Mouse (Mus musculus): ENCODE results near the gene Wnt10a. TPM values are rescaled to one million over a fixed set of nuclear protein-coding genes. Genes with fewer than 3 reads are reported as not detected.

The Wnt10a gene
- polyA plus RNA-seq, 1 experiment from 2014 or later, result 1.8 TPM

DNA sequence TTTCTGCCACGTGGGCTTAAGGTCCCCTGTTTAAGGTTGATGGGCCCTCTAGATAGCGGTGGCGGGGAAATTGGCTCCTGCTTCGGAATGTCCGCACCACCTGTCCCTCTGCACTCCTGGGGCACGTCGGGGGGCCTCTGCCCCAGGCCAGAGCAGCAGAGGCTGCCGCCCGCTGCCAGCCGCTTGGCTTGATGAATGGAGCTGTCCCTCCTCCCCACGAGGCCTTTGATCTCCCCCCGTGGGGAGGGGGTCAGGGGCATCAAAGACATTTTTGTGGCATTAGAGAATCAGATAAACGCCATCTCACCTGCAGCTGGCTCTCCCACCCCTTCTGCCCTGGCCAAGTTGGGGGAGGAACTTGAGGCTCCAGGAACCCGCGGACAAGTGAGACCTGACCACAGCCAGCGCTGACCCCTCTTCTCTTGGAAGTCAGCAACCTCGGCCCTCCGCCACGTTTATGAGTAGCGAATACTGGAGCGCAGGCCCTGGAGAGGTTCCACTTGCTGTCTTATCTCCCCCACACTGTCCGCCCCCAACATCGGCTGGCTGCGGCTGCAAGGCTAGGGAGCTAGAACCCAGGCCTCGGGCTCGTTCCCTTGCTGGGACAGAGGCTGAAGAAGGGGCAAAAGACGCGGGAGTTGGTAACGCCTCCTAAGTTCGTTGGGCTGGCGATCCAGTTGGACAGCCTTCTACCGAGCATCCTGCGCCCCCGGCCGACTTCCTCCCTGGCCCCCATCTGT is 20.4 kb upstream of the Wnt10a start:
- Histone ChIP-seq H3K9ac (replicated peaks) (peak overlapping the region; percentile 49; the same call in 1 of the 2 replicates), H3K36me3 (no peaks in the 10 kb centered on the region), H3K4me1 (peaks cover 28% of the 10 kb centered on the region), H3K4me3 (peak overlapping the region; percentile 51), H3K27me3 (peaks cover 92% of the 10 kb centered on the region), H3K9me3 (no peaks in the 10 kb centered on the region), H3K27ac (replicated peaks) (no peak overlapping the region), H3K4me2 (replicated peaks) (peak overlapping the region; percentile 94)
- WGBS, result 2% methylated on average over 35 of the region's 35 CpGs
- no peak for ATAC-seq (ENCODE audit: low FRiP score, low read depth)

DNA sequence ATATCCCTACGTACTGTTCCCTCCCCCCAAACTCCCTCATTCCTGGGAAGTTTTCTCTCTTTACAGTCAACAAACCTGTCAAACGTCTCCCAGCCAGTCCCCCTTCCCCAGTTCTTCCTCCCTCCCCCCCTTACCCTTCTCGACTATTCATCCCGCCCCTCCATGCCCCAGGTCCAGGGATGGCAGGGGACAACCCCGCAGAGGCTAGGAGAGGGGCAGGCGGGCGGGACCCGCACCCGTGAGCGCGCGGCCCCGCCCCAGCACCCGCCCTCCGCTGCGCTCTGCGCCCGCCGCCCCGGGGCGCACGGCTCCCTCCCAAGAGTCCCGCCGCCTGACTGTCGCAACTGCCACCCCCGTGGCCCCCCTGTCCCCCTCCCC is 19.9 kb upstream of the Wnt10a start:
- peak overlapping the region; percentile 94 for H3K4me2 ChIP-seq (replicated peaks)
- peak overlapping the region; percentile 49 for H3K9ac ChIP-seq (replicated peaks)
- no peaks in the 10 kb centered on the region for H3K36me3 ChIP-seq
- H3K4me3 ChIP-seq, result peak overlapping the region; percentile 51
- under 1% methylated on average over 18 of the region's 26 CpGs for WGBS
- peaks cover 97% of the 10 kb centered on the region for H3K27me3 ChIP-seq
- no peaks in the 10 kb centered on the region for H3K9me3 ChIP-seq
- H3K4me1 ChIP-seq, result peaks cover 28% of the 10 kb centered on the region
- H3K27ac ChIP-seq (replicated peaks), result no peak overlapping the region
- ATAC-seq (ENCODE audit: low FRiP score, low read depth), result peak; percentile 36; the same call in 1 of the 2 replicates

DNA sequence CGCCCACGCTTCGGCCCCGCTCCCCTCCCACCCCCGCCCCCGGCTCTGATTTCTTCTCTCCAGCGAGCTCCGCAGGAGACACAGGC is 19.6 kb upstream of the Wnt10a start, which contains the start of gene Wnt6:
Wnt6 (plus strand) TSS at position 48 of the 86 bp plus-strand sequence.
- Histone ChIP-seq H3K9me3 (no peaks in the 10 kb centered on the region), H3K27me3 (peaks cover 99% of the 10 kb centered on the region), H3K36me3 (no peaks in the 10 kb centered on the region), H3K4me3 (peak within 1 kb of the TSS; percentile 51), H3K27ac (replicated peaks) (no peak within 1 kb of the TSS), H3K4me2 (replicated peaks) (peak within 1 kb of the TSS; percentile 94), H3K9ac (replicated peaks) (peak within 1 kb of the TSS; percentile 49), H3K4me1 (peaks cover 28% of the 10 kb centered on the region)
- 5% methylated on average over 4 of the region's 8 CpGs for WGBS
- ATAC-seq (ENCODE audit: low FRiP score, low read depth), result no peak

DNA sequence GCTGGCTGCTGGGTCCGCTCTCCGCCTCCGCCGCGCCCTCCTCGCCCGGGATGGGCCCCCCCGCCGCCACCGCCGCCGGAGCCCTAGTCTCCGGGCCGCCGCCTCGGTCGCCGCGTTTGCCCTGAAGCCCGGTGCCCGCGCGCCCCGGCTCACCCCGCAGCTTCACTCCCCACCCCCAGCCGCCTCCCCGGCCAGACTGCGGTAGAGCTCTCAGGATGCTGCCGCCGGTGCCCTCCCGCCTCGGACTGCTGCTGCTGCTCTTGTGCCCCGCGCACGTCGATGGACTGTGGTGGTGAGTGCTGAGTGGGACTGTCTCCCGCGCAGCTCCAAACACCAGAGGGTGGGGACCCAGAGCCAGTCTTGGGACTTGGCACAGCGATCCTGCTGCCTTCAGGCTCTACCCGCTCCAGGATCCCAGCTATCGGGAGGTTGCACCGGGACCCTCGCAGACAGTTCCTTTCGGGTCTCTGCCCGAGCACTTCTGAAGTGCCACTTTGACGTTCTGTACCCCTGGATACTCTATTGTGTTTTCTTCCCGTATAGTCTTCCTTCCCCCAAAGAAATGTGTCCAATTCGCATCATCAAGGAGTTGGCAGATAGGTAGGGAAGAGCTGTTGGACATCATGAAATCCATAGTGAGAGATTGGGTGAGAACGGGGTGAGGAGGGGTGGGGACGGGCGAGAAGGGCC is 19.2 kb upstream of the Wnt10a start:
- no peak for ATAC-seq (ENCODE audit: low FRiP score, low read depth)

DNA sequence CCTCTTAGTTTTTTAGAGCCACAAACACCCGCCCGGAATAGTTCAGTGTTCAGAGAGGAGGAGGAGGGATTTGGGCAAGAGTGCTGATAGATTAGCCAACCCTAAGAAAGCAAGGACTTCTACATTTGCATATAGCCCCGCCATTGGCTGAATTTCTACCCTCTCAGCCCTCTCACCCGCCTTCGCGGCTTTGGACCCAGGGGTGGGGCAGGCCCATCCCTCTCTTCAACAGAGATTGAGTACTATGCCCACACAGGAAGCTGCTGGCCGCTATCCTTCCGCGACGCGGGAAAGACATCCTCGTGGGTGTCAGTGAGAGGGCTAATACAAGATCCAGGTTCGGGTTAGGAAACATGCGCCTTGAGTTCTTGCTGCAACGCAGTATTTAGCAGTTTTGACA is 18.2 kb upstream of the Wnt10a start:
- no peak overlapping the region for H3K9ac ChIP-seq (replicated peaks)
- peak overlapping the region; percentile 14 for H3K4me3 ChIP-seq
- H3K27ac ChIP-seq (replicated peaks), result no peak overlapping the region
- no peaks in the 10 kb centered on the region for H3K9me3 ChIP-seq
- no peaks in the 10 kb centered on the region for H3K36me3 ChIP-seq
- peak overlapping the region; percentile 94 for H3K4me2 ChIP-seq (replicated peaks)
- under 1% methylated on average over 15 of the region's 15 CpGs for WGBS
- peaks cover 28% of the 10 kb centered on the region for H3K4me1 ChIP-seq
- peak; percentile 89 for ATAC-seq (ENCODE audit: low FRiP score, low read depth)
- peaks cover 100% of the 10 kb centered on the region for H3K27me3 ChIP-seq

More for the DNA sequence above, 19.2 kb upstream of the Wnt10a start:
- Histone ChIP-seq H3K9ac (replicated peaks) (peak overlapping the region; percentile 49), H3K36me3 (no peaks in the 10 kb centered on the region), H3K4me3 (peak overlapping the region; percentile 51), H3K9me3 (no peaks in the 10 kb centered on the region), H3K4me2 (replicated peaks) (peak overlapping the region; percentile 94), H3K4me1 (peaks cover 28% of the 10 kb centered on the region), H3K27ac (replicated peaks) (no peak overlapping the region), H3K27me3 (peaks cover 99% of the 10 kb centered on the region)
- 1% methylated on average over 43 of the region's 51 CpGs for WGBS

DNA sequence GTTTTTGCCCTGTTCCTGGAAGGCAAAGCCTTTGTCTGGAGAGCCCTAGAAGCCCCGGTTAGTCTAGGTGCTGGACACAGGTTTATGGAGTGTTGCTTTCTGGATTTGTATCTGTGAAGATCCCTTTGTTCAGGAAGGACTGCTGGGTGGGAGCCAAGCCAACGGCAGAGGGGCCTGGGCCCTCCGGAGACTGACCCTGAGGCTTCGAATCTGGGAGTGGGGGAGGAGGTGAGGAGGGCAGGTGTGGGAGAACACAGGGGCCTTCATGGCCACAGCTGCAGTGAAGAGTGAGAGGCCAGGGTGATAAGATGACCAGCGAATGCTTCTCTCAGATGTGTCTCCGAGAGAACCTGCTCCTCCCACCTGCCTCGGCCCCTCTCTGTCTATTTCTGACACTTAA is 17.3 kb upstream of the Wnt10a start:
- Histone ChIP-seq H3K9ac (replicated peaks) (no peak overlapping the region), H3K27ac (replicated peaks) (no peak overlapping the region), H3K4me3 (no peak overlapping the region), H3K36me3 (no peaks in the 10 kb centered on the region), H3K27me3 (peaks cover 100% of the 10 kb centered on the region), H3K4me2 (replicated peaks) (no peak overlapping the region), H3K4me1 (peaks cover 28% of the 10 kb centered on the region), H3K9me3 (no peaks in the 10 kb centered on the region)
- ATAC-seq (ENCODE audit: low FRiP score, low read depth), result no peak
- 17% methylated on average over 7 of the region's 7 CpGs for WGBS

DNA sequence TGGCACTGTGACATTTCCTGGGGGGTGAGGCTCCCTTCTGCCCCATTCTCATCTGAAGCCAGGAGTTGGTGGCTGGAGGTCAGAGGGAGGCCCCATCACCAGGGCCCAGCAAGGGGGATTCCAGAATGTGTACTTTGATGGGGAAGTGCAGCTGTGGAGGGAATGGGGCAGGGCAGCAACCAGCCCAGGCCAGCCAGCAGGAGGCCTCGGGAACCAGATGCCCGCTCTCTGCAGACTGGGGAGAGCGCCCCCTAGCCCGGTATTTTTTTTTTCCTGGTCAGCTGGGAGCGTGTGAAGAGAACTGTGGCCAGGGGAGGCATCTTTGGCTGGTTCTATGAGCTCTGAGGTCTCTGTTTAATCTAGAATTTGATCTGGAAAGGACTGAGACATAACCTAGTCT is 15.5 kb upstream of the Wnt10a start:
- no peak overlapping the region for H3K27ac ChIP-seq (replicated peaks)

DNA sequence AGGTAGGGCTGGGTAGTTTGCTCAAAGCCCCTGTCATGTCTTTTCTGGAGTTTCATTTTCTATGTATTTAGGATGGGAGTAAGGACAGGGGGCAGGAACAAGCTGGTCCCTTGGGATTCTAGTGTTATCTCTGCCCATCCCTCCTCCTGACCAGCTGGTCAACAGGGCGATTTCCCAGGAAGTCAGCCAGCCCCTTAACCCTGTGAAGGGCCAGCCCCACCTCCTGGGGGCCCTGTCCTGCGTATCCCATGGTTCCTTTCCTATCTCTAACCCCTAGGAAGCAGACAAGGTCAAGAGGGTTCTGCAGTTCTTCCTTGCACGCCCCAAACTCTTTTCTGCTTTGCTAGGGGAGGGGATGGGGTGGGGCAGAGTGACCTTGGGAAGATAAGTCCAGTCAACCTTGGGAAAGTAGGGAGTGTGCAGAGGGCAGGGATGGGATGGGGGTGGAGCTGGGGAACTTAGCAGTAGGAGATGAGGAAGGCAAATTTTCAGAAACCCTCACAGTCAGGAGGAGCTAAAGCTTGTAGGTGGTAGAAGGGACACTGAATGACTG is 12.3 kb upstream of the Wnt10a start:
- no peak overlapping the region for H3K27ac ChIP-seq (replicated peaks)
- H3K9me3 ChIP-seq, result no peaks in the 10 kb centered on the region
- 34% methylated on average over 3 of the region's 3 CpGs for WGBS
- peaks cover 95% of the 10 kb centered on the region for H3K27me3 ChIP-seq
- no peak overlapping the region for H3K4me3 ChIP-seq
- no peaks in the 10 kb centered on the region for H3K36me3 ChIP-seq
- peaks cover 4% of the 10 kb centered on the region for H3K4me1 ChIP-seq
- H3K9ac ChIP-seq (replicated peaks), result no peak overlapping the region
- ATAC-seq (ENCODE audit: low FRiP score, low read depth), result no peak
- no peak overlapping the region for H3K4me2 ChIP-seq (replicated peaks)

More for the DNA sequence above, 15.5 kb upstream of the Wnt10a start:
- peaks cover 95% of the 10 kb centered on the region for H3K27me3 ChIP-seq
- H3K4me3 ChIP-seq, result no peak overlapping the region
- no peaks in the 10 kb centered on the region for H3K9me3 ChIP-seq
- no peak overlapping the region for H3K4me2 ChIP-seq (replicated peaks)
- H3K9ac ChIP-seq (replicated peaks), result no peak overlapping the region
- H3K36me3 ChIP-seq, result no peaks in the 10 kb centered on the region
- H3K4me1 ChIP-seq, result peaks cover 24% of the 10 kb centered on the region
- ATAC-seq (ENCODE audit: low FRiP score, low read depth), result no peak
- WGBS, result 4% methylated on average over 5 of the region's 5 CpGs

DNA sequence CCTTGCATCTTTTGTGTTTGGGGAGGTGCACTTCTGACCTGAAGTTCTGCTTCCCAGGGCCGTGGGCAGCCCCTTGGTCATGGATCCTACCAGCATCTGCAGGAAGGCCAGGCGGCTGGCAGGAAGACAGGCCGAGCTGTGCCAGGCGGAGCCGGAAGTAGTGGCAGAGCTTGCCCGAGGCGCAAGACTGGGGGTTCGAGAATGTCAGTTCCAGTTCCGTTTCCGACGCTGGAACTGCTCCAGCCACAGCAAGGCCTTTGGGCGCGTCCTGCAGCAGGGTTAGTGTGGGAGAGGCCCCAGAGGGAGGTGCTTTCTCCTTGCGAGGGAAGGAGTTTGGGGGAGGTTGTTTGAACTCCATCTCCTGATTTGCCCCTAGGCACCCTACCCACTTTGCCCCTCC is 9.3 kb upstream of the Wnt10a start:
- no peak overlapping the region for H3K4me2 ChIP-seq (replicated peaks)
- no peak for ATAC-seq (ENCODE audit: low FRiP score, low read depth)
- 14% methylated on average over 12 of the region's 14 CpGs for WGBS

DNA sequence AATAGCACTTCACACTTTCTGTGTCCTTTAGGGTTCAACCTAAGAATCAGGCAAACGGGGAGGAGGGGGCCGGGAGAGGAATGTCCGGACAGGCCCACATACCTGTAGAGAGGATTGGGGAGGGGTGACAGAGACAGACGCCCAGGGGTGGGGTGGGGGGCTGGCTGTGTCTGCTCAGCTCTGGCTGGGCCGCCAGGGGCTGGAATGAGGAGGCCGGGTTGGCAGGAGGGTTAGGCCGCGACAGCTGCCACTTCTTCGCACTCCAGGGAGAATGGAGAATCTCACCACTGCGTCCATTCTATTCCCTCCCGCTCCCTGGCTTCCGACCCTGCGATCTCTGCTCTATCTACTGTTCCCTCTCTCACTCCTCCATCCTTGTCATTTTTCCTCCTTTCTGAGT is 7.8 kb upstream of the Wnt10a start:
- ATAC-seq (ENCODE audit: low FRiP score, low read depth), result no peak
- WGBS, result 1% methylated on average over 13 of the region's 13 CpGs
- H3K9ac ChIP-seq (replicated peaks), result no peak overlapping the region
- H3K36me3 ChIP-seq, result no peaks in the 10 kb centered on the region
- peaks cover 6% of the 10 kb centered on the region for H3K4me1 ChIP-seq
- H3K4me3 ChIP-seq, result peak overlapping the region; percentile 50
- peak overlapping the region; percentile 76 for H3K4me2 ChIP-seq (replicated peaks)
- H3K27me3 ChIP-seq, result peaks cover 94% of the 10 kb centered on the region
- no peak overlapping the region for H3K27ac ChIP-seq (replicated peaks)
- no peaks in the 10 kb centered on the region for H3K9me3 ChIP-seq

More for the DNA sequence above, 9.3 kb upstream of the Wnt10a start:
- no peaks in the 10 kb centered on the region for H3K9me3 ChIP-seq
- H3K4me3 ChIP-seq, result no peak overlapping the region
- H3K36me3 ChIP-seq, result no peaks in the 10 kb centered on the region
- no peak overlapping the region for H3K27ac ChIP-seq (replicated peaks)
- H3K27me3 ChIP-seq, result peaks cover 94% of the 10 kb centered on the region
- no peak overlapping the region for H3K9ac ChIP-seq (replicated peaks)
- peaks cover 6% of the 10 kb centered on the region for H3K4me1 ChIP-seq

DNA sequence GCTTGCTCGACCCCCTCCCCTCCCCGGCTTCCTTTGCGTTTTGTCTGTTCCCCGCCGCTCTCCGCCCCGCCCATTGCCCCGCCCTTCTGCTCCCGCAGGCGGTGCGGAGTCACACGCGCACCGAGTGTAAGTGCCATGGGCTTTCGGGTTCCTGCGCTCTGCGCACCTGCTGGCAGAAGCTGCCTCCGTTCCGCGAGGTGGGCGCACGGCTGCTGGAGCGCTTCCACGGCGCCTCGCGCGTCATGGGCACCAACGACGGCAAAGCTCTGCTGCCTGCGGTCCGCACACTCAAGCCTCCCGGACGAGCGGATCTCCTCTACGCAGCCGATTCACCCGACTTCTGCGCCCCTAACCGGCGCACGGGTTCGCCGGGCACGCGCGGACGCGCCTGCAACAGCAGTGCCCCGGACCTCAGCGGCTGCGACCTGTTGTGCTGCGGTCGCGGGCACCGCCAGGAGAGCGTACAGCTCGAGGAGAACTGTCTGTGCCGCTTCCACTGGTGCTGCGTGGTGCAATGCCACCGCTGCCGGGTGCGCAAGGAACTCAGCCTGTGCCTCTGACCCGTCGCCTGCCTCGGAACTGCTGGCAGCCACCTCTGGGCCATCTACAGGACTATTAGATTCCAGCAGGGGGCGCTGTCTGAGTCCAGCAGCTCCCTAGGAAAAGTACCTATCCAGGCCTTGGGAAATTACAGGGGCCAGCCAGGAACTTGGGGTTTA is 7.1 kb upstream of the Wnt10a start:
- Histone ChIP-seq H3K9ac (replicated peaks) (0 out of 2 replicates have a peak overlapping the region, but pooled peaks have one; percentile 37), H3K27ac (replicated peaks) (no peak overlapping the region), H3K9me3 (no peaks in the 10 kb centered on the region), H3K4me2 (replicated peaks) (peak overlapping the region; percentile 76), H3K27me3 (peaks cover 94% of the 10 kb centered on the region), H3K36me3 (no peaks in the 10 kb centered on the region), H3K4me1 (peaks cover 9% of the 10 kb centered on the region), H3K4me3 (peak overlapping the region; percentile 50)
- WGBS, result under 1% methylated on average over 67 of the region's 67 CpGs
- ATAC-seq (ENCODE audit: low FRiP score, low read depth), result peak; percentile 47; the same call in 1 of the 2 replicates

DNA sequence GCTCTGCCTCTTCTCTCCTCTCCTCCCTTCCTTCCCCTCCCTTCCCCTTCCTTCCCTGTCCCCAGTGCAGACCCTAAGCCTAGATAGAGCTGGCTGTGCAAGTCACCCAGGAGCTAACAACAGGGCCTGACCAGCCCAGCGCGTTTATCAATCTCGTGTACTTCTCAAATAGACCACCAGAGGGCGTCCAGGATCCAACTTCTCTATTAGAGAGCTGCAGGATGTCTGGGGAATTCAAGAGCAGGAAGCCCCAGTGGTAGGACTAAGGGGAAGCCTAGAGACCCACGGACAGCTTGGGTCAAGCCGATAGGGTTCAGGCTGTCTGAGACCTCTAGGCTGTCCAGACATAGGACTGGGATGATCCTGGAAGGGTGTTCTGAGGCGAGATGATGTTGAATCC is 3.5 kb upstream of the Wnt10a start:
- ATAC-seq (ENCODE audit: low FRiP score, low read depth), result peak; percentile 47; the same call in 1 of the 2 replicates
- no peaks in the 10 kb centered on the region for H3K36me3 ChIP-seq
- H3K4me2 ChIP-seq (replicated peaks), result no peak overlapping the region

More for the DNA sequence above, 3.5 kb upstream of the Wnt10a start:
- no peak overlapping the region for H3K27ac ChIP-seq (replicated peaks)
- no peak overlapping the region for H3K9ac ChIP-seq (replicated peaks)
- H3K4me1 ChIP-seq, result peaks cover 24% of the 10 kb centered on the region
- 6% methylated on average over 7 of the region's 7 CpGs for WGBS
- no peaks in the 10 kb centered on the region for H3K9me3 ChIP-seq
- H3K27me3 ChIP-seq, result peaks cover 98% of the 10 kb centered on the region
- H3K4me3 ChIP-seq, result no peak overlapping the region

Measured in midbrain, embryonic 12.5 days (tissue).